ENCODE assay signal across 10 mouse cellular contexts in the genomic region with DNA sequence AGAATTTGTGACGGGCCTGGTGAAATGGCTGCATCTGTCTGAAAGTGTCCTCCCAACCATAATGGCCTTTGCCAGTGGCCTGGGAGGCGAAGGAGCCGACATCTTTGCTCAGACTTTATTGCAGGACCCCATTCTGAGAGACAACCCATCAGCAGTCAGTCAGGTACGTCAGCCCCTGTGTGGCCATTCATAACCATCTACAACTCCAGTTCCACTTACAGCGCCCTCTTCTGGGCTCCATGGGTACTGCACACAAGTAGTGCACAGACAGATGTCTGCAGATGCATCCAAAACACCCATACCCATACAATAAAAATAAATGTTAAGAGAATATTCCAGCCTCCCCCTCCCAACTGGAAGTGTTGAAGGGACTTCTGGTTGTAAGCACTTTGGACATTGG. TPM values are rescaled to one million over a fixed set of nuclear protein-coding genes. Genes with fewer than 3 reads are reported as not detected.
A peak's percentile ranks its signal among the peaks of the same experiment; 100 is the strongest.
DNase-seq lines count a peak whose midpoint lies in the region; TF ChIP-seq lines count a peak whose summit lies in the region.
"Had no signal": no experiment of that assay in that cellular context is flagged by ENCODE, and none has a peak within 500 bp of the region (broad histone marks: within the 10 kb centered on the region; RNA-seq: fewer than 3 reads in every experiment).

No protein-coding gene starts in this region.

- no peak for TF ChIP-seq POLR2A in cerebellum, adult 2 months (IDR thresholded peaks at IDR 0.05; ENCODE audit: borderline replicate concordance, insufficient read depth, low read length)
- no peak for TF ChIP-seq POLR2A in lung, adult 2 months (IDR thresholded peaks at IDR 0.05; ENCODE audit: borderline replicate concordance, extremely low read depth, low read depth, low read length)
- TF ChIP-seq POLR2A in brain, embryonic 14.5 days (IDR thresholded peaks at IDR 0.05; ENCODE audit: borderline replicate concordance, extremely low read depth, insufficient read depth, insufficient read length, poor library complexity, severe bottlenecking) = no peak

- H3K4me3 ChIP-seq in cerebellum, adult 2 months (replicated peaks; ENCODE audit: insufficient read depth, low read depth, low read length) = no peak overlapping the region
- no peak overlapping the region for H3K4me3 ChIP-seq in lung, adult 2 months (replicated peaks; ENCODE audit: extremely low read depth, low read depth, low read length)
- H3K4me3 ChIP-seq: erythroblast, embryonic 14.5 days had no signal

- no peak overlapping the region for H3K27ac ChIP-seq in cerebellum, adult 2 months (ENCODE audit: insufficient read depth, low read length)

- H3K27me3 ChIP-seq in cerebellum, adult 2 months (ENCODE audit: control insufficient read depth, insufficient read depth, low read length) = no peaks in the 10 kb centered on the region

- 83% methylated on average over 5 of the region's 5 CpGs for WGBS in cerebellum, adult 2 months
- WGBS in lung, adult 2 months = 80% methylated on average over 5 of the region's 5 CpGs

- DNase-seq in cerebellum, adult 2 months = no peak
- no peak for DNase-seq in cerebellum, adult 18-20 months
- DNase-seq in lung, adult 2 months = no peak
- no peak for DNase-seq in lung, adult 18-20 months
- DNase-seq in brain, embryonic 14.5 days (ENCODE audit: low read depth) = no peak
- peak; percentile 9 for DNase-seq in thymus, postnatal 0 days (ENCODE audit: low spot score)
- DNase-seq in right cerebral cortex, postnatal 14 days = no peak
- DNase-seq in frontal cortex, adult 2 months (ENCODE audit: extremely low spot score in 1 of 2, low spot score in 1 of 2) = no peak

- TF ChIP-seq CTCF in cerebellum, adult 2 months (IDR thresholded peaks at IDR 0.05; ENCODE audit: borderline replicate concordance, insufficient read depth, low read depth, low read length) = peak; percentile 32; the same call in 1 of the 2 replicates
- peak; percentile 49; the same call in 1 of the 2 replicates for TF ChIP-seq CTCF in lung, adult 2 months (IDR thresholded peaks at IDR 0.05; ENCODE audit: insufficient read depth, low read length)
- peak; percentile 63; the same call in 1 of the 2 replicates for TF ChIP-seq CTCF in brain, embryonic 14.5 days (IDR thresholded peaks at IDR 0.05; ENCODE audit: borderline replicate concordance, extremely low read depth, insufficient read depth, insufficient read length)

- H3K4me1 ChIP-seq in cerebellum, adult 2 months (ENCODE audit: control insufficient read depth, insufficient read depth, low read length) = no peaks in the 10 kb centered on the region
- no peaks in the 10 kb centered on the region for H3K4me1 ChIP-seq in lung, adult 2 months (ENCODE audit: control insufficient read depth, insufficient read depth, low read length)

RNA-seq across cellular contexts. Expression of a gene that starts 23.7 kb away (rescaled TPM):
- polyA plus RNA-seq in cerebellum, adult 2 months (2012; rRNA removed) = 2.4 and 2.5 TPM in 2 replicates
- 14.7 and 15.1 TPM in 2 replicates for polyA plus RNA-seq in lung, adult 2 months (2012; rRNA removed)
- 0.62 and 0.64 TPM in 2 replicates for polyA plus RNA-seq in brain, embryonic 14.5 days (2012; rRNA removed)
- polyA plus RNA-seq in thymus, postnatal 0 days (2015; fragmentation: Nextera tagmentation; extraction: Ambion mirVana) = 10.7 and 11.4 TPM in 2 replicates
- 3.3 and 3.4 TPM in 2 replicates for polyA plus RNA-seq in frontal cortex, adult 2 months (2012; rRNA removed)

RNA-seq across cellular contexts. Expression of a gene that starts 29.5 kb away (rescaled TPM):
- not detected in 2 replicates for polyA plus RNA-seq in cerebellum, adult 2 months (2012; rRNA removed)
- 74.5 and 93.5 TPM in 2 replicates for polyA plus RNA-seq in lung, adult 2 months (2012; rRNA removed)
- not detected in 2 replicates for polyA plus RNA-seq in brain, embryonic 14.5 days (2012; rRNA removed)
- 0.61 and 1.1 TPM in 2 replicates for polyA plus RNA-seq in thymus, postnatal 0 days (2015; fragmentation: Nextera tagmentation; extraction: Ambion mirVana)
- not detected in 2 replicates for polyA plus RNA-seq in frontal cortex, adult 2 months (2012; rRNA removed)
- polyA plus RNA-seq: C2C12; erythroblast, embryonic 14.5 days had no signal

Comparison
In these comparisons a context has a peak if more than half of its experiments do, and no peak if none do; other contexts are left out.
1. RNA of a gene that starts 29.5 kb away (polyA plus RNA-seq): 74.5 to 93.5 TPM in lung, adult 2 months; 0.61 to 1.1 TPM in thymus, postnatal 0 days, not detected in frontal cortex, adult 2 months, not detected in cerebellum, adult 2 months and not detected in brain, embryonic 14.5 days; every median in the first group is over 10 times any median in the second.
2. Peak in every context shown above with its lines, with median percentiles within 50 percentile points of each other: CTCF ChIP-seq.